Mouse (Mus musculus) c-Kit-positive CD71-positive TER-119-negative erythroid progenitor cells, embryonic 14.5 days (primary cell): ENCODE results near the gene Exoc8.

Experiments used
- DNase-seq: peaks from one replicate; pipeline ENCODE4 v3.0.0-alpha.2; 2013; ENCODE audit warnings: low read depth

Gene Exoc8

DNA sequence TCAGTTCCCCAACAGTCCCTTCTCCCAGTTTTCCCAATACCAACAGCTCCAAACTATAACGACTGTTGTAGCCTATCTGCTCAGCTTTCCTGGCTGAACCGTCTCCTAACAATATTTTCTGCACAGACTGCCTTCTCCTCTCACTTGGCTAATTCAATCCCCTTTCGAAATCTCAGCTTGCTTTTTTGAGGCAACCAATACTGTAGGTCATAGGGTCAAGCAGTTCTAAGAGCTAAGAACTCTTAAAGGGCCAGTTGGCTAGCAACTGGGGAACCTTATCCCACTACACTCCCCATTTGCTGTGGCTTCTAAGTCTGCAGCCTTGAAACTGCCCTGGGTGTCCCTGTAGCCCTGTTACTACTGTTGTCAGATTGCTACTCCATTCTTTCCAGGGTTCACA, 52.4 kb downstream of the Exoc8 start:
- DNase-seq = no peak
